Comparison of ENCODE assay signal across 23 mouse cellular contexts in genomic region chr1:153775174-153775573, GRCm38 (mm10). TPM values are rescaled to one million over a fixed set of nuclear protein-coding genes. Genes with fewer than 3 reads are reported as not detected.
"Had no signal": no experiment of that assay in that cellular context is flagged by ENCODE, and none has a peak within 500 bp of the region (broad histone marks: within the 10 kb centered on the region; RNA-seq: fewer than 3 reads in every experiment).

No protein-coding gene starts in this region.

- DNase-seq: liver, postnatal 0 days; lung, adult 2 months; lung, postnatal 14 days; lung, postnatal 36 days; retina, postnatal 1 day; right cerebral cortex, adult 18-20 months; right cerebral cortex, postnatal 25 days; right cerebral cortex, postnatal 4 days; spleen, adult 18-20 months; thymus, adult 18-20 months; thymus, postnatal 25 days; thymus, postnatal 4 days had no signal

- H3K9ac ChIP-seq: liver, postnatal 0 days; lung, embryonic 15.5 days; midbrain, embryonic 13.5 days; midbrain, embryonic 15.5 days; neural tube, embryonic 13.5 days; neural tube, embryonic 15.5 days had no signal

- H3K27me3 ChIP-seq: lung, embryonic 15.5 days; megakaryocyte, embryonic 14.5 days; midbrain, embryonic 13.5 days; midbrain, embryonic 15.5 days; neural tube, embryonic 13.5 days; neural tube, embryonic 15.5 days had no signal

- H3K4me2 ChIP-seq: lung, embryonic 15.5 days; midbrain, embryonic 11.5 days; midbrain, embryonic 13.5 days; midbrain, embryonic 15.5 days; neural tube, embryonic 13.5 days; neural tube, embryonic 15.5 days had no signal

- H3K4me1 ChIP-seq: lung, embryonic 15.5 days; midbrain, embryonic 13.5 days; midbrain, embryonic 15.5 days; neural tube, embryonic 13.5 days; neural tube, embryonic 15.5 days had no signal

- H3K36me3 ChIP-seq: lung, embryonic 15.5 days; midbrain, embryonic 13.5 days; midbrain, embryonic 15.5 days; neural tube, embryonic 13.5 days; neural tube, embryonic 15.5 days had no signal

- H3K27ac ChIP-seq: lung, embryonic 15.5 days; macrophage; midbrain, embryonic 13.5 days; midbrain, embryonic 15.5 days; neural tube, embryonic 13.5 days; neural tube, embryonic 15.5 days had no signal

- ATAC-seq: liver, postnatal 0 days; lung, postnatal 0 days; midbrain, embryonic 13.5 days; midbrain, embryonic 15.5 days had no signal

- H3K4me3 ChIP-seq: lung, embryonic 15.5 days; megakaryocyte, embryonic 14.5 days; midbrain, embryonic 13.5 days; midbrain, embryonic 15.5 days; myocyte; neural tube, embryonic 13.5 days; neural tube, embryonic 15.5 days had no signal

- H3K9me3 ChIP-seq: lung, embryonic 15.5 days; megakaryocyte, embryonic 14.5 days; midbrain, embryonic 13.5 days; midbrain, embryonic 15.5 days; neural tube, embryonic 13.5 days; neural tube, embryonic 15.5 days had no signal

RNA-seq across cellular contexts. Expression of gene Rgs16, which starts 35.0 kb away (rescaled TPM):
- total RNA-seq: megakaryocyte progenitor cell, adult 5-6 weeks had no signal
